Mouse (Mus musculus) hematopoietic stem cell, adult 5-6 weeks (primary cell): ENCODE measurements around the gene Nfkbia. TPM values are rescaled to one million over a fixed set of nuclear protein-coding genes. Genes with fewer than 3 reads are reported as not detected.

Experiments used
- total RNA-seq: library from RNA; stranded (forward); fragments of 172-1452, 232-1000 nt; gene quantifications from 2 replicates; pipeline ENCODE4 v1.2.3, GENCODE M21; 2017

Nfkbia gene
- total RNA-seq, 1 experiment from 2014 or later, result 133 TPM

Other genes starting within 250 kb of the Nfkbia start
- gene 1110008L16Rik, start 193.1 kb downstream of the Nfkbia start, total RNA-seq, result 25.1 and 29.5 TPM in 2 replicates
- 26.2 and 30.3 TPM in 2 replicates for gene Ppp2r3c, start 189.6 kb downstream of the Nfkbia start, total RNA-seq
- gene Psma6, start 108.4 kb downstream of the Nfkbia start, total RNA-seq, result 263 and 280 TPM in 2 replicates
- not detected in 2 replicates for gene Aldoart2, start 72.6 kb upstream of the Nfkbia start, total RNA-seq
- gene Insm2, start 106.8 kb upstream of the Nfkbia start, total RNA-seq, result not detected in 2 replicates